Mouse (Mus musculus) erythroblast, embryonic 14.5 days (primary cell): ENCODE measurements around the gene Cyp2d34. TPM values are rescaled to one million over a fixed set of nuclear protein-coding genes. Genes with fewer than 3 reads are reported as not detected.

Experiments used
- H3K27me3 ChIP-seq: 2 replicates; pipeline ENCODE4 v1.6.1; 2012; ENCODE audit warnings: inconsistent platforms; ENCODE audit not compliant: control insufficient read depth
- H3K36me3 ChIP-seq: 2 replicates; pipeline ENCODE4 v1.6.1; 2012; ENCODE audit warnings: mild to moderate bottlenecking, inconsistent platforms; ENCODE audit not compliant: control insufficient read depth
- H3K4me1 ChIP-seq: 2 replicates; pipeline ENCODE4 v1.6.1; 2012; ENCODE audit warnings: inconsistent platforms; ENCODE audit not compliant: control insufficient read depth
- H3K4me3 ChIP-seq: replicated peaks from 2 replicates; pipeline ENCODE3; 2012; ENCODE audit warnings: moderate library complexity, mild to moderate bottlenecking, inconsistent platforms
- H3K9me3 ChIP-seq: 2 replicates; pipeline ENCODE4 v1.6.1; 2012; ENCODE audit warnings: low read length, inconsistent platforms, mixed read lengths; ENCODE audit not compliant: control insufficient read depth
- GATA1 ChIP-seq: IDR thresholded peaks from 2 replicates; pipeline ENCODE4 v1.6.1; 2012; ENCODE audit warnings: low read length, inconsistent platforms, mixed read lengths
- TAL1 ChIP-seq: IDR thresholded peaks from 3 replicates; pipeline ENCODE4 v1.6.1; 2012; ENCODE audit warnings: low read length, inconsistent platforms, mixed read lengths
- polyA plus RNA-seq: library from polyadenylated mRNA; stranded (reverse); fragments of >175 nt; gene quantifications from 2 replicates; pipeline ENCODE4 v1.2.3, GENCODE M21; 2012

Cyp2d34 gene
- polyA plus RNA-seq, result not detected in 2 replicates

DNA sequence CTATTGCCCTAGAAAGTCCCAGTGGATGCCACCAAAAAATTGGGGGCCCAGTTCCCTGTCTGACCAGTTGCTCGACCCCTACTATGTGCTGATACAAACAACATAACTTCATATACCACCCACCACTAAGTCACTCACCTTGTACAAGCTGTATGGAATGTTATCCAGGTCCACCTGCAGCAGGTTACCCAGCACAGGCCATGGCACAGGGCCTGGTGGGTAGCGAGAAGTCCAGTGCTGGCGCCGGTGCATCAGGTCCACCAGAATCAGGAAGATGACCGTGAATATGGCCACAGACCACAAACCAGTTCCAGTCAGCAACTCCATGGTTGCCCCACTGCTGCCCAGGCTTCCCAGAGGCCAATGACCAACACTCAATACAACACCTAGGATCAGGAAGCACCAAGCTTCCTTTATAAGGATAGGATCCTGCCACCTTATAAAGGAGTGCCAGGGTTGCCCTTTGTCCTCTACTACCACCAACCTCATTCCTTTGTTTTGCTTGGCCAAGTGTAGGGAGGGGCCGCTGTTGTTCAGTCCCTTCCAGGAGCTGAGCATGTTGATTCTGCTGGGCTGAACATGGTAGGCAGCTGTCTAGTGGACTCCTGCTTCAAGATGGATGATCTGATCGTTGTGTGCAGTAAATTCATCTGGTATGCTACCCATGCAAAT is at the start of gene Cyp2d34:
Cyp2d34 (minus strand) TSS at position 416 of the 672 bp plus-strand sequence.
- Histone ChIP-seq H3K36me3 (no peaks in the 10 kb centered on the region), H3K4me3 (no peak within 1 kb of the TSS), H3K4me1 (no peaks in the 10 kb centered on the region), H3K27me3 (no peaks in the 10 kb centered on the region), H3K9me3 (peaks cover 16% of the 10 kb centered on the region)
- TF ChIP-seq GATA1, result no peak
- TF ChIP-seq TAL1, result no peak

DNA sequence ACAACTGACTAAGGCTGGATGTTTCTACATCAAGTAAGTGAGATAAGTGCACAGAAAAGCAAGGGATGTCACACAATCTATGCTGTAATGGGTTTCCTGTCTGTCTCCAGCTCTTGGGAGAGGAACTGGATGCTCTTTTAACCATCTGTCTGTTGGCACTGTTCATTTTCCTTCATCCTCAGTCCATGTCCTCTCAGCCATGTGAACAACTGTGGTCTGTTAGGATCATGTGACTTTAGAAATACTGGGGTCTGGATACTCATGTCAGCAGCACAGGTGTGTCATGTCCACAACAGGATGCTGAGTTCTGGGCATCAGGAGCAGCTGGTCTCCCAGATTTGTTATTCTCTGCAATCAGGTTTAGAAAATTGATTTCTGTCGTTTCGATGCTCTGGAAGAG is 35.6 kb upstream of the Cyp2d34 start:
- Histone ChIP-seq H3K4me1 (no peaks in the 10 kb centered on the region), H3K9me3 (no peaks in the 10 kb centered on the region), H3K4me3 (no peak overlapping the region), H3K36me3 (no peaks in the 10 kb centered on the region), H3K27me3 (no peaks in the 10 kb centered on the region)
- TF ChIP-seq GATA1, result no peak

DNA sequence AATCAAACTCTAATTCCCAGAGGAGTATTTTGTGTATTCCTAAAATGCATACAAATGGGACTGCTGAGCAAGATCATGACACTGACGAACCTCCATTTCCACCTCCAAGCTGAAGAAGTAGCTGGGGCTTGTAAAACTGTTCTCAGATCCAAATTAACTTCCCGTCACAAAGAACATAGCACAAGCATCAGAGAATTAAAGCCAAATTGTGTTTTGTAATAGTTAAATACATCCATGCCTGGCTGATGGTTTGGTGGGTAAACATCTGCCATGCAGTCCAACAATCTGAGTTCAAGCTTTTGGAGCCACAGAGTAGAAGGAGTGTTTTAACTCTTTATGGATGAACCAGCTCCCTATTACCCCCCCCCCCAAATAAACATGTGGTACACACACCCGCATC is 23.6 kb upstream of the Cyp2d34 start:
- Histone ChIP-seq H3K36me3 (no peaks in the 10 kb centered on the region), H3K4me3 (no peak overlapping the region), H3K27me3 (no peaks in the 10 kb centered on the region), H3K9me3 (no peaks in the 10 kb centered on the region), H3K4me1 (no peaks in the 10 kb centered on the region)
- TF ChIP-seq GATA1, result no peak
- no peak for TF ChIP-seq TAL1

DNA sequence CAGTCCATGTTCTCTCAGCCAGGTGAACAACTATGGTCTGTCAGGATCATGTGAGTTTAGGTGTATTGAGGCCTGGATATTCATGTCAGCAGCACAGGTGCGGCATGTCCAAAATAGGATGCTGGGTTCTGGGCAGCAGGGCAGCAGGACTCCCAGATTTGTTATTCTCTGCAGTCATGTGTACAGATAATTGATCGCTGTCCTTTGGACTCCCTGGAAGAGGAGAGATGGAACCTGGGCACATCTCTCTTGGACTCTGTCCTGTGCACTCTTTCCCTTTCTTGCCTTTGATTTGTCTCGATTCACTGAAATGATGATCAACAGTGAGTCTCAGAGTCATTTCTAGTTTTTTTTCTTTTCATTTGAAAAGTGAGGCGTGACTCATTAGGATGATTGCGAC is 23.0 kb upstream of the Cyp2d34 start:
- TF ChIP-seq GATA1 (no peak), TAL1 (no peak)
- no peaks in the 10 kb centered on the region for H3K27me3 ChIP-seq
- H3K9me3 ChIP-seq, result no peaks in the 10 kb centered on the region
- no peaks in the 10 kb centered on the region for H3K4me1 ChIP-seq
- no peaks in the 10 kb centered on the region for H3K36me3 ChIP-seq
- H3K4me3 ChIP-seq, result no peak overlapping the region

DNA sequence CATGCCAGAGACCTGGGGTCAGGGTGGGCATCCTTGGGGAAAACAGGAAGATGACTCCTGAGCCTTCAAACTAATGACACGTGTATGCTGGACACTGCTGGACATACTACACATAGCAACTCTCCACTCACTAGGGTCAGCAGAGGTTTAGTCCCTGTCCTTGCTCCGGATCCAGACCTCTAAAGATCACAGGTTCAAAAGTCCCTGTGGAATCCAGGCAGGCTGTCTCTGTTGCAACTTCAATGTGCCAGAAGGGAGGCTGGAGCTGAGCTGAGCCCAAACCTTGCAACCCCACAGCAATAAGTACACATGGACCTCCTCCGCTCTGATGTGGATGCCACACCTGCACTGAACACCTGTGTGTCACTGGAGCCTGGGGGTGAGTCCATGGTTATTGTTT is 22.0 kb upstream of the Cyp2d34 start:
- no peak for TF ChIP-seq TAL1
- no peak for TF ChIP-seq GATA1
- H3K27me3 ChIP-seq, result no peaks in the 10 kb centered on the region
- H3K36me3 ChIP-seq, result no peaks in the 10 kb centered on the region
- no peaks in the 10 kb centered on the region for H3K4me1 ChIP-seq
- no peak overlapping the region for H3K4me3 ChIP-seq
- H3K9me3 ChIP-seq, result no peaks in the 10 kb centered on the region

DNA sequence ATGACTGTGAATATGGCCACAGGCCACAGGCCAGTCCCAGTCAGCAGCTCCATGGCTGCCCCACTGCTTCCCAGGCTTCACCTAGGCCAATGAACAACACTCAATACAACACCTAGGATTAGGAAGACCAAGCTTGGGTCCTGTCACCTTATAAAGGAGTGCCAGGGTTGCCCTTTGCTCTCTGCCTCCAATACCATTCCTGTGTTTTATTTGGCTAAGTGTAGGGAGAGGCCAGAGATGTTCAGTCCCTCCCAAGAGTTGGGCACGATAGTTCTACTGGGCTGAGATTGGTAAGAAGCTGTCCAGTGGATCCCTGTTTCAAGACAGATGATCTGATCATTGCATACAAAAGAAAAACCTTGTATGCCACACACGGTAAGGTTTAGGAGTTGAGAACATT is 21.2 kb upstream of the Cyp2d34 start:
- Histone ChIP-seq H3K4me1 (peaks cover 7% of the 10 kb centered on the region), H3K36me3 (no peaks in the 10 kb centered on the region), H3K4me3 (no peak overlapping the region), H3K9me3 (no peaks in the 10 kb centered on the region), H3K27me3 (no peaks in the 10 kb centered on the region)
- TF ChIP-seq TAL1 (no peak), GATA1 (no peak)

DNA sequence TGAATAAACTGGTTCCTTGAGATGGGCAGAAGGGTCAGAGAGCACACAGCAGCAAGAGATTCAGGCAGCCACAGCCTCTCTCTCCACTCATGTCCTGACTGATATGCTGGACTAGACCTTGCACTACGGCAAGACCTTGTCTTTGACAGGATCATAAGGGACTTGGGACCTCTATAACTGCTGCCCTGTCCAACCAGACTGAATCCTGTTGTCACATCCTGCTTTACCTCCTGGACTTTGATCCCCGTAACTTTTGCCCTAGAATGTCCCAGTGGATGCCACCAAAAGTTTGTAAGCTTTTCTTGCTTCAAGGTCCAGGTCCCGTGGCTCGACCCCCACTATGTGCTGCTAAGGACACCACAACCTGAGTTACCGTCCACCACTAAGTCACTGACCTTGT is 20.6 kb upstream of the Cyp2d34 start:
- Histone ChIP-seq H3K27me3 (no peaks in the 10 kb centered on the region), H3K9me3 (no peaks in the 10 kb centered on the region), H3K4me1 (peaks cover 10% of the 10 kb centered on the region), H3K36me3 (no peaks in the 10 kb centered on the region), H3K4me3 (no peak overlapping the region)
- TF ChIP-seq GATA1, result no peak
- no peak for TF ChIP-seq TAL1

DNA sequence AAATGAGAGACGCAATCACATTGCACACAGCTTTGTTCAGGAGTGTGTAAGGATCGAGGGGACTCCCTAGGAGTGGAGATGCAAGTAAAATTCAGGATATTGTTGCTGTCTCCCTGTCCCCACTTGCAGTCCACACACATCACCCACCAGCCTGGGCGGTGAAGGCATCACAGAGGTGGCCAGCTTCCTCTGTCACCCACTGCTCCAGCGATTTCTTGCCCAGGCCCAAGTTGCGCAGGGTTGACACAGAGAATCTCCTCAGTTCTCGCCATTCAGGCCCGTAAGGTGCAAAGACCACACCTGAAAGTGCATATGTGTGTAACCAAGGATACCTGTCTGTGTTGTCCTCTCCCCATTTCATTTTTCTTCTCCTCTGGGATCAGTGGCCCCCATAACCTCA is 19.5 kb upstream of the Cyp2d34 start:
- Histone ChIP-seq H3K36me3 (no peaks in the 10 kb centered on the region), H3K27me3 (no peaks in the 10 kb centered on the region), H3K9me3 (no peaks in the 10 kb centered on the region), H3K4me1 (peaks cover 10% of the 10 kb centered on the region), H3K4me3 (no peak overlapping the region)
- no peak for TF ChIP-seq GATA1
- TF ChIP-seq TAL1, result no peak

DNA sequence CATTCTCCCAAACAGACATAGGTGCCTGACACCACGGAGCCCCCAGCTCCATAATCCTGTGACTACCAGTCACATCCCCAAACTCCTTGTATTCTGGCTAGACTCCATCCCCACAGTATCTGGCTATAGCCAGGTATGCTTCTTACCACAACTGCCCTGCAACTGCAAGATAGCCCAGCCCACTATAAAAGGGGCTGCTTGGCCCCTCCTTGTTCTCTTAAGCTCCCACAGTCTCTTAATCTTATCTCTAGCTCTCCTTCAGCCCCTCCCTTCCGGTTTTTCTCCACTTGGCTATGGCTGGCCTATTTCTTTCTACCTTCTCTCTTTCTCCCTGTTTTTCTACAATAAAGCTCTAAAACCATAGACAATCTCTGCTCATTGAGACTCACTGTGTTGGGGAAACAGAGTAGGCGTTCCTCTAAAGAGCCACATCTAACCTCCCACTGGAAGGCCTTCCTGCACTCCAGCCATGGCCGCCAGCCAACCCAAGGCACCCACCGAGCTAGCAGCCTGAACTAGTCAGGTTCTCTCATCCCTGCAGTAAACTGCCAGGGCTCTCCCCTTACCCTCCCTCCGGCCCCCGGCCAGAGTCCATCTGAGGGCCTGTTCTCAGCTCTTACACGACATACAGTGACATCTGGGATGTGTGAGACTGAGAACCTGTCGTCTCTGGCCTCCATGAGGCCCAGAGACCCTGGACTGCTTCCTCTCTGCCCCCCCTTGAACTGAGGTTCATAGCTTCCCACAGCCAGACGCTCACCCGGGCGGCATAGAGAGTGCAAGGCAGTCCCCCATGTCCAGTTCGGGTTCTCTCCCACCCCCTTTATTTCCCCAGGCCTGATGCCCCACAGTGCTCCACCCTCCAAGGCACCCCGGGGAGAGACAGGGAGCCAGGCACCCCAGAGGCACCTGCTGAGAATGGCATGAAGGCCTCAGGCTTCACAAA is 16.7 kb upstream of the Cyp2d34 start:
- Histone ChIP-seq H3K36me3 (no peaks in the 10 kb centered on the region), H3K4me3 (no peak overlapping the region), H3K27me3 (no peaks in the 10 kb centered on the region), H3K4me1 (peaks cover 10% of the 10 kb centered on the region), H3K9me3 (no peaks in the 10 kb centered on the region)
- TF ChIP-seq TAL1 (no peak), GATA1 (no peak)

DNA sequence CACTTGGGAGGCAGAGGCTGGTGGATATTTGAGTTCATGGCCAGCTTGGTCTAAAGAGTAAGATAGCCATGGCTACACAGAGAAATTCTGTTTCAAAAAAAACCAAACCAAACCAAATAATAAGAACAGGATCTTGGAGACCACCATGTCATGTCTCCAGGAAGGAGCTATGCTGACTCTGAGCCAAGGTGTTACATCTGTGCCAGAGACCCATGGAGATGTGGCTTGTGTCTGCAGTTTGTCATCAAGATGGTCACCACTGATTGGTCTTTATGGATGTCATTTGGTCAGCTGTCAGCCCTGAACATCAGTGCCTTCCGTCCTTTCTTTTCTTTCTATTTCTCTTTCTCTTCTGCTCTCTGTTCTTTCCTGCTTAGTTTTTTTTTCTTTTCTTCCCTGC is 14.2 kb upstream of the Cyp2d34 start:
- Histone ChIP-seq H3K27me3 (no peaks in the 10 kb centered on the region), H3K36me3 (no peaks in the 10 kb centered on the region), H3K4me3 (no peak overlapping the region), H3K9me3 (no peaks in the 10 kb centered on the region), H3K4me1 (peaks cover 10% of the 10 kb centered on the region)
- TF ChIP-seq TAL1 (no peak), GATA1 (no peak)
